Mouse (Mus musculus) neutrophil, adult 5-6 weeks (primary cell): ENCODE measurements around the gene Slc24a1. TPM values are rescaled to one million over a fixed set of nuclear protein-coding genes. Genes with fewer than 3 reads are reported as not detected.

Experiments
- ATAC-seq: fragments of 151-379, 151-347 bp; 2 replicates; pipeline ENCODE4 v1.8.0; 2017; ENCODE audit warnings: mild to moderate bottlenecking, moderate TSS enrichment; ENCODE audit not compliant: insufficient number of reproducible peaks, poor library complexity, low FRiP score, severe bottlenecking; ENCODE audit errors: extremely low read depth
- total RNA-seq: library from RNA; stranded (forward); fragments of 200-1000 nt; gene quantifications from 2 replicates; pipeline ENCODE4 v1.2.3, GENCODE M21; 2017

Slc24a1 gene
- total RNA-seq, 1 experiment from 2014 or later, result 0.47 TPM

DNA sequence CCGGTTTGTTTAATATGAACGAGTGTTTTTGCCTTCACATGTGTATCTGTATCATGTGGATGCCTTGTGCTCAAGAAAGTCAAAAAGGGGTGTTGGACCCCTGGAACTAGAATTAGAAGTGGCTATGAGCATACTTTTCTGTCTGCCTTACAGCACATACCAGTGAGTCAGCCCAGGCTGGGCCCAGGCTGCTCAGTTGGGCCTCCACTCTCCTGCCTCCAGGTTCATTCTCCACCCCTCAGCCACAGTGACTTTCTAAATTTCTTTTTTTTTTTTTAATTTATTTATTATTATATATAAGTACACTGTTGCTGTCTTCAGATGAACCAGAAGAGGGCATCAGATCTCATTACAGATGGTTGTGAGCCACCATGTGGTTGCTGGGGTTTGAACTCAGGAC, 11.6 kb downstream of the Slc24a1 start:
- ATAC-seq, result no peak

DNA sequence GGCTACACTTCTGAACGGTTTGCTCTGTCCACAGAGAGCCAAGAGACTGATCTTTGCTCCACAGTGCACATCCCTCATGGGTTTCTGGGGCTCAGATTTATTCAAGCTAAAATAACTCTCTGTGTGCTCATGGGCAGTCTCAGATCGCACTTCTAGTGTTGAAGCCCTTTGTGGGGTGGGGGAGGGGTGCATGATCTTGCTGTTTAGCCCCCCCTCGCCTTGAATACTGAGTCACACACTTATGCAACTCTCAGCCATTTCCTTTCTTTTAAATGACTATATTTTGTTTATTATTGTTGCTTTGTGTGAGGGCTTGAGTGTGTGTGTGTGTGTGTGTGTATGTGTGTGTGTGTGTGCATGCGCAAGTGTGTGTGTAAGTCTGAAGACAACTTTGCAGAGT, 12.1 kb downstream of the Slc24a1 start:
- no peak for ATAC-seq

DNA sequence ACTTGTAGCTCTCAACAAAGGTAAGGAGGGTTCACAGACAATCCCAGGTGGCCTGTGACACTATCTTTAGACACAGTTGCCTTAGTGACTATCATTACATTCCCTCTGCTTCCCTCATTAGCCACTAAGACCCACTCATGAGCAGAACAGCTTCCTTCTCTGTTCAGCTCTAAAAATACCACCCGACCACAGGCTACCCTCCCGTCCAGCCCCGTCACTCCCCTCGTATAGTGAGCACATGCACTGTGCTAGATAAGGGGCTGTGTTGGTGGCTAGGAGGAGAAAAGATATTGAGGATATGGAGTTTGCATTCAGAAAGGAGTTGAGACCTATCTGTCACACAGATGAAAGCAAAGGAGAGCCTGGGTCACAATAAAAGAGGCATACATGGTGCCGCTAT, 12.9 kb downstream of the Slc24a1 start:
- ATAC-seq, result no peak

DNA sequence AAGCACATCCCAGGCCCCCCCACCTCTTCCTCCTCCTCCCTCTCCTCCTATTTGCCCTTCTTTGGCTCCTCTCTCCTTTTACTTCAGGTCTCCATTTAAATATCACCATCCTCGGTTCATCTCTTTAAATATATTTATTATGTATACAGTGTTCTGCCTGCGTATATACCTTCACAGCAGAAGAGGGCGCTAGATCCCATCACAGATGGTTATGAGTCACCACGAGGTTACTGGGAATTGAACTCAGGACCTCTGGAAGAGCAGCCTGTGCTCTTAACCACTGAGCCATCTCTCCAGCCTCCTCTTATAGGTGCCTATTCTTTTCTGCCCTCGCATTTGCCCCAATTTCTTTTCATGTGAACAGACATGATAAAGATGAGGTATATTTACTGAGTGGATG, 13.9 kb downstream of the Slc24a1 start:
- no peak for ATAC-seq

DNA sequence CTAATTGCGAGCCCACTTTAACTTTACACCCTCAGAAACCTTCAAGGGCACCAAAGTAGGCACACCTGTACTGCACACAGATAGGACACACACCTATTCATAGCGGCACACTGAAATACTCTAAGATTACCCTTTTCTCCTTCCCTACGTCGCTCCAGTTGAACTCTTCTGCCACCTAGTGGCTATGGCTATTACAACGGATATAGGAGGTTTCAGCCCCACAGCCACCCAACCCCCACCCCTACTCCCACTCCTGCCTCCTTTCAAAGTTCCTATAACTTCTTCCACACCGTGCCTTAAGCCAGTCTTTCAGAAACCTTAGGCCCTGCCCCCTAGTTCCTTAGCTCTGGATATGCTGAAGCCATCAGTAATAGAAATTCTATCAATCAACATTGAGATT, 14.9 kb downstream of the Slc24a1 start:
- ATAC-seq, result peak; percentile 45

DNA sequence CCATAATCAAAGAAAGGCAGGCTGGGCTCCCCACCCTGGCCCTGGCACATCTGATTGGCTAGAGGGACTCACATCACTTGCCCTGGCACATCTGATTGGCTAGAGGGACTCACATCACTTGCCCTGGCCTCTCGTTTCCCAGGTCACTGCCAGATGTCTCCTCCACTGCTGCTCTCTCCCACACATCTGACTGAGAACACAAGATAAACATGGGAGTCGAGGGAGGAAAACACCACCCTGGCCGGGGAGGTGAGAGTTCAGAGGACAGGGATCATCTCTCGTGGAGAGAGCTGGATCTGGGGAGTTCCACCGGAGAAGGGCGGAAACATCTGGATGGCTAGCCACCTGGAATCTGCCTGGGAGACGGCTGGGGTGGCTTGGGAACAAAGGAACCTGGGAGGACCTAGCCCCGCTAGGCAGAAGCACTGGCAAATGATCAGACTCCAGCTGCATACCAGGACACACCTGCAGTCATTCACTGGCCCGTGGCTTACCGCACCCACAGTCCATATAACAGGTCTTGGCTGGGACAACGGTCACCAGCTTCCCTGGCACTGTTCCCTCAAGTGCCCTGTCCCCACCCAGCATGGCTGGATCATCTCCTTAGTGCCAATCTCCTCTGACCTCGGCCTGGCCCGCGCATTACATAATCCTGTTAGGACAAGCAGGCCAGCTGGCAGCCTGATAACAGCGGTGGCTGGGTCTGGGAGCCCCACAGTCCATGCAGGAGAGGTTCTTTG, 17.2 kb downstream of the Slc24a1 start:
- ATAC-seq, result no peak

DNA sequence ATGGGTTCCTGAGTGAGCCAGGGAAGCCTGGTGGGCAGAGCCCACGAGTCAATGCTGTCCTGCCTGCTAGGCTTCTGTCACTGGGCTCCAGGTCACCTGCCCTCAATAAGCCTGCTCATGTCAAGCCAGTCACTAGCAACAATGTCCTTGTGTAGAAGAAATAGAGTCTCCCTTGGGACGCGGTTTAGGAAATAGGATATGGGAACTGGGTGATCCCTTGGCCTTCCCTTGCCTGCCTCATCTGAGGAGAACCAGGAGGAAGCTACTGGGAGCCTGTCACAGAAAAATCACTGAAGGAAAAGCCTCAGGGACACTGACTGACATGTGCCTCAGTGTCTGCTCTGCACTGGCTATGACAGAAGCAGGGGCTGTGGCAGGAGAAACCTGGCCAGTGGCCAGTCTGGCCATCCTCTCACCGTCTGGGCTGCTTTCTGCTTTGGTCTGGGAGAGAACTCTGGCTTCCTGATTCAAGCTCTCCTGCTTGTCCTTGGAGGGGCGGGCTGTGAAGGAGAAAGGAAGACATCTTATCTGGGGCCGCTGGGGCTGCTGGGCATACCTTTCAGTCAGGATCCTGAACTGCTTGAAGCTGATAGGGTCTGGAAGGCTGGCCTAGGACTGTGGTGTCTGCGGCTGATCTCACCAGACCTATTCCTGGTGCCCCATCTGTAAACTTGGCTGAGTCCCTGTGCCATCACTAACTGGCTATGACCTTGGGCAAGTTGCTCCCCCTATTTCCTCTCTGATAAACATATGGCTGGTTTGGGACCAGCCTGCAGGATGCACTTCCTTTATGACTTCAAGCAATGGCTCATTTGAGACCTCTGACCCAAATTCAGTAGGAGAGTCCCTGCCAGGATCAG, 19.4 kb downstream of the Slc24a1 start:
- no peak for ATAC-seq

DNA sequence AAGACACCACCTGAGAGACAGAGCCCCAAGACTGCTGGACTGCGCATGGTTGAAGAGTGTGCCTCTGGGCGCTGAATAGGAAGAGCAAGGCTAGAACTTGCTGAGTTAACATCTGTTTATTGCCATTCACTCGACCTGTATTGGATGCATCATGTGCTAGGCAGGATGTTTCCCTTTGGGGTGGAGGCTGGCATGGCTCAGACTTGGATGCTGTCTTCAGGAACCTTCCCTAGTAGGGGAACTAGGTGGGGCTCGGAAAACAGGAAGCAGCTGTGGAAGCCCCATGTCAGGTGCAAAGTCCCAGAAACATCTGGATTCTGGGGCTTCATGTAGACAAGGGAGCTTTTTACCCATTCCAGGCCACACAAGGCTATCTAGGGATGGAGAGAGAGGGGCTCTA, 21.2 kb downstream of the Slc24a1 start:
- ATAC-seq, result no peak

DNA sequence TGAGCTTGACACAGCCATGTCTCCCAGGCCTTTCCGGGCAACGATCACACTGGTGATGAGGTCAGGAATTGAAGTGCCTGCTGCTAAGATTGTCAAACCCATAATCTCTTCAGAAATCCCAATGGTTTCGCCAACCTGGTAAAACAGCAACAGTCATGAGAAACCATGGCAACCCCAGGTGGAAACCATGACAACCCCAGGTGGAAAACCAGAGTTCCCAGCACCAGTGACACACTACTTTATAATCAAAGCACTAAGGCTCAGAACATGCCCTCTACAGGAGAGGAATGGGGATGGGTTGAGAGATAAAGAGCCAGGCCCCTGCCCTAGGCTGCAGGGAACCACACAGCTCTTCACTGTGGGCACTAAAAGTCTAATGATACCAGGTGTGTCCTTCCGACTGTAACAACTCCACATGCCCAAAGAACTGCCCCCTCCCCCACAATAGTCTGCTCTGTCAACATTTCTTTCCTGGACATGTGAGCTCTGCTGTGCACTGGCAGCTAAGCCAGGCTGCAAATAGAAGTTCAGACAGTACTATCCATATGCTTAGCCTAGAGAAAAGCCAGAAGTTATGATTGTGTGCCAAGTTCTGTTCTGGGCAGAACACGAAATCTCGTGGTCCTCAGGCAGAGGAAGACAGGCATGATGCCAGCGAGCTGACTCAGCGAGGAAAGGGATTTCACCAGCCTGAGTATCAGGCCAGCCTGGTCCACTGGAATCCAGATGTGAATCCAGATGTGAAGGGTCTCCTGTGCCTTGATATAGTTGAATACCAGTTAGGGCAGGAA, 25.0 kb downstream of the Slc24a1 start:
- ATAC-seq, result no peak

DNA sequence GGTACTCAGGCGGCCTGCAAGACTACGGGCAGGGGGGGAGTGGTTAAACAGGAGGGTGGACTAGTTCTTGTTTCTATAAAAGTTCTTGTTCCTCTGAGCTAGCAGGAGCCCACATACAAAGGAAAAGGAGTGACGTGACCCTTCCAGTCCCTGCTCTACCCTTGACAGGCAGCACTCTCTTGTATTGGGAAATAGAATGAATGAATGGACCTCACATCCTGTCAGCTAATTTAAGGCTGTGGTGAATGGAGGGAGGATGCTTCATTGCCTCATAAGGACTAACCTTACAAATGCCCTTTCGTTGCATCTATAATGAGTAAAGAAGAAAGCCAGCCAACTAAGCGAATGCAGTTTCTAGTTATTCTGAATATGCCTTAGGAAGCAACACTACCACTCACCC, 25.6 kb downstream of the Slc24a1 start:
- ATAC-seq, result peak; percentile 14; the same call in 1 of the 2 replicates

DNA sequence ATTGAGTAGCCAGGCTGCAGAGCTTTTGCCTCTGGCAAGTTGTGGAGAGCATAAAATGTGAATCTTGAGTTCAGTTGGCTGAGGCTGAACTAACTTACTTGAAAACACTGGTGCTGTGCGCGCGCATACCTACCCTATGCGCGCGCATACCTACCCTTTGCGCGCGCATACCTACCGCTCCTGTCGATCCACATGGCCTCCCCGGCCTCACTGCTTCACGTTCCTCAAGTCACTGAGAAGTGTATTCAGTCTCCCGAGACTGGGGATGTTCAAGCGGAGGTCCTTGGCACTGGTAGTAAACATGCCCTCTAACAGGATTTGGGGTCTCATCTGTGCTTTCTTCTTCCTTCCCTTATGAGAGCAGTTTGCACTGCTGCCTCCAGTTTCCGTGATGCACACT, 32.8 kb downstream of the Slc24a1 start:
- no peak for ATAC-seq

DNA sequence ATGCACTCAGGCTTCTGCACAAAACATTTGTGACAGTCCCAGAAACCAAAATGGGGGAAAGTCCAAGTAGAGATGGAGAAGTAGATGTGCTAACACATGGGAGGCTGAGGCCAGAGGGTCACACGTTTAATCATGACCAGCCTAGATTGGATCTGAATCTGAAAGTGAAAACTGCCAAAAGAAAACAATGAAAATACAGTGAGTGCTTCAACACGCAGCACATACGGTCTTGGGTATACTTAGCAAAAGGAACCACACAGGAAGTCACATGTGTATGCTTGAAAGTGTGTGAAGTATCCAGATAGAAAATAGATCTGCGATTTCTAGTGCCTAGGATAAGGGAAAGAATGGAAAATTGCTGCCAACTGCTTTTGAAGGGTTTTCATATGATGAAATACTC, 36.8 kb downstream of the Slc24a1 start:
- ATAC-seq, result peak; percentile 23; the same call in 1 of the 2 replicates

DNA sequence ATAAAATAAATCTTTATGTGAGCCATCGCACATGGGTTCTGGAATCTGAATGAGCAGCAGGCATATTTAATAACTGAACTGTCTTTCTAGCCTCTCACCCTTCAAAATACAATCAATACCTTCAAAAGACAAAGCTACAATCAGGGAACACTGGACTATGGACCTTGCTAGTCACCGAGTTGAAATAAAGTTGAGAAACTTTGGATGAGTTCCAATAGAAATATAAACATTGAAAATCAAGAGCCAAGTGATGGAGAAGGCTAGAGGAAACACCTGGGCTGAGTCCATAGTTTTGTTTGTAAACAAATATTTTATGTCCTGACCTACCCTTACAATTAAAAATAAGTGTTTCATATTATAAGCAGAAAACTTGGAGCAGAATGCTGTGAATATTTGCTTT, 37.4 kb downstream of the Slc24a1 start:
- ATAC-seq, result no peak

DNA sequence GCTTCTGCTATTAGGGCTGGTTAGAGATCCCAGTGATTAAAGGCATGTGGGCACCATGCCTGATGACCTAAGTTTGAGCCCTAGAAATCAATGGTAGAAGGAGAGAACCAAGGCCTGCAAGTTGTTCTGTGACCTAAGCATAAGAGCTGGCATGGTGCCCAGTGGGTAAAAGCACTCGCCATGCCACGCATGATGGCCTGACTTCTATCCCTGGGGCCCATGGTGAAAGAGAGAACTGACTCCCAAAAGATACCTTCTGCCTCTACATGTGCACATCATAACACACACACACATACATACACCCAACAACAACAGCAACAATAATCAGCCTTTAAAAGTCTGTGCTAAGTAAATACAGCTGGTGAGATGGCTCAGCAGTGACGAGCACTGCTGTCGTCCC, 38.0 kb downstream of the Slc24a1 start:
- no peak for ATAC-seq

DNA sequence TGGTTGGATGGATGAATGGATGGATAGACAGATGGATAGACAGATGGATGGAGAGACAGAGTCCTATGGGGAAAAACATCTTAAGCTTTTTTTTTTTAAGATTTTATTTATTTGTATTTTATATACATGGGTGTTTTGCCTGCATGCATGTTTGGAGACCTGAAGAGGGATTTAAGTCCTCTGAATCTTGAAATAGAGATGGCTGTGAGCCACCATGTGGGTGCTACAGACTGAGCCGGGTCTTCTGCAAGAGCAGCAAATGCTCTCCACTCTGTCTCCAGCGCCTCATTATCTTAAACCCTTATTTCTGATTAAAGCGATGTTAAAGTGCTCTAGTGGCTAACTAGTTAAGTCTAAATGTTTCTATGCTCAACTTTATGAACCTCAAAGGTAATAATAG, 44.0 kb downstream of the Slc24a1 start:
- no peak for ATAC-seq

DNA sequence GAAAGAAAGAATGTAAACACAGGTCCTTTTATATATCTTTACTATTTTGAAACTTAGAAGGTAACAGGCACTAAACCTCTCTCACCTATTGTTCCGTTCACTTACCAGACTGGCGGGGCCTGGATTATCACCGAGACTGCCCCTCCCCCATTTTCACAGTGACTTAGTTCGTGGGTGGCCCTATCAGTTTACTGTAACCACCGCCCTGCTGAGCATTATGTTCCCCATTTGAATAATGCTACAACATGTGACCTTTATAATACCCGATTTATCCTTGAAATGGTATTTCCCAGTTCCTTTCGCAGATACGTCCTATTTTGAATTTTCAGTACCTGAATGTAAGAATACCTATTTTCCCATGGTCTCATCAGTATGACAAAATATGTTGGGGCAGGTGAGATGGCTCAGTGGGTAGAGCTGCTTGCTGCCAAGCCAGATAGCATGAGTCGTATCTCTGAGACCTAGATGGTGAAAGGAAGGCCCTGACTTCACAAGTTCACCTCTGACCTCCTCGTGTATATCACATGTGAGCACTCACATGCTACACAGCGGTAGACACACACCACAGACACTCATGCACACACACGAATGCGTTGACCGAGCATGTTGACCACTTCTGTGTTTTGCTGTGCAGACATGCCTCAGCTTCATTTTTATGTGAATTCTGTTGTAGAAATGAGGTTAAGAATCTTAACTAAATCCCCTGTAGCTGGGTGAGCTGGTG, 46.3 kb downstream of the Slc24a1 start:
- ATAC-seq, result no peak

DNA sequence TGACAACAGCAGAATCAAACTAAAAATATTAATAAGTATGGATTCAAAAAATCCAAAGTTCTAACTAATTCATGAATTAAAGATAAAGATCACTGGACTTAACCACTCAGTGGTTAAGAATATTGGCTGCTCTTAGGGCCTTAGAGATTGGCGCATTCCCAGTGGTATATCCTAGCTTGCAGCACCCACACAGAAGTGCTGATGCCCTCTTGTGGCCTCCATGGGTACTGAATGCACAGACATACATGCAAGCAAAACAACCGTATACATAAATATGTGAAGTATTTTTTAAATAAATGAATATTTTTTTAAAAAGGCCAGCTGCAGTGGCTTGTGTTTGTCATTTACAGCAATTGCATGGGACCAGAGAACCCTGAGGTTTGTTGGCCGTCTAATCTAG, 48.0 kb downstream of the Slc24a1 start:
- peak; percentile 52; the same call in 1 of the 2 replicates for ATAC-seq

DNA sequence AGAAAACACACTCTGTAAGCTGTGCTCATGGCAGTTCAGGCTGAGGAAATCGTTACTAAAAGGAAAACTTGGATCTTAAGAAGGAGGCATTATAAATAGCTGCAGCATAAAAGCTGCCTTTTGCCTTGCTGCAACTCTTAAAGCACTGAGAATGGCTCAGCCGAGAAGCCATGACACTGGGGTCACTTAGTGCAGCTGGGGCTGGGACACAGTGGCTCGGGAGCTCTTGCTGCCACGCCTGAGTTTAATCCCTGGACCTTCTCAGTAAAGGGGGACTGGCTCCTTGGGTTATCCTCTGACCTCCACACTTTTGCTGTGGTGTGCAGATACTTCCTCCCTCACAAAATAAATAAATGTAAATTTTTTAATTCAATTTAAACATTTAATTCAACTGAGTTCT, 48.5 kb downstream of the Slc24a1 start:
- ATAC-seq, result no peak

DNA sequence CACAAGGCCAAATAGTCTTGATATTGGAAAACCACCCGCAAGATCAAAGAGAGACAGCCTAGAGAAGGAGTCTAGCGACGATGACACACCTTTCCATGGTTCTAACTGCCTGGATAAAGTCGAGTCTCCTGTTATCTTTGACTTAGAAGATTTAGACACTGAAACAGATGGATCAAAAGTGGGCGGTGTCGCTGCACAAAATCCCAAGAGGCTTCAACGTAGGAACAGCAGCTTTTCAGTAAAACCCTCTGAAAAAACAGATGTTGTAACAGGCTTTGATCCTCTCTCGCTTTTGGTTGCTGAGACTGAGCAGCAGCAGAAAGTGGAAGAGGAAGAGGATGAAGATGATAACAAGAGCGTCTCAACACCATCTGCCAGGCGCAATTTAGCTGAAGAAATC, 54.8 kb downstream of the Slc24a1 start:
- no peak for ATAC-seq
